Mouse (Mus musculus) intestine, postnatal 0 days (tissue): ENCODE measurements around the gene Baiap2l2. TPM values are rescaled to one million over a fixed set of nuclear protein-coding genes. Genes with fewer than 3 reads are reported as not detected.
A peak's percentile ranks its signal among the peaks of the same experiment; 100 is the strongest.

Source experiments
- ATAC-seq: fragments of 200-750 bp; cut with Nextera tagmentation; 2 replicates; pipeline ENCODE4 v1.8.0; 2017; ENCODE audit warnings: mild to moderate bottlenecking, moderate TSS enrichment, moderate library complexity
- H3K27ac ChIP-seq: fragments of 300-500 bp; sonication (generic); 2 replicates; pipeline ENCODE4 v1.5.1; 2014; ENCODE audit warnings: mild to moderate bottlenecking, low read depth, low read length, moderate library complexity
- H3K27me3 ChIP-seq: fragments of 300-500 bp; sonication (generic); replicated peaks from 2 replicates; pipeline ENCODE4 v1.6.1; 2014; ENCODE audit warnings: low read length, mixed read lengths; ENCODE audit not compliant: control insufficient read depth, insufficient read depth
- H3K36me3 ChIP-seq: fragments of 300-500 bp; sonication (generic); 2 replicates; pipeline ENCODE4 v1.6.1; 2014; ENCODE audit warnings: mild to moderate bottlenecking, moderate library complexity; ENCODE audit not compliant: control insufficient read depth, insufficient read depth
- H3K4me1 ChIP-seq: fragments of 300-500 bp; sonication (generic); replicated peaks from 2 replicates; pipeline ENCODE4 v1.6.1; 2014; ENCODE audit warnings: antibody characterized with exemption, low read length, mixed read lengths; ENCODE audit not compliant: control insufficient read depth, insufficient read depth
- H3K4me2 ChIP-seq: fragments of 300-500 bp; sonication (generic); replicated peaks from 2 replicates; pipeline ENCODE4 v1.6.1; 2014; ENCODE audit warnings: low read depth, mild to moderate bottlenecking, moderate library complexity
- H3K4me3 ChIP-seq: fragments of 300-500 bp; sonication (generic); 2 replicates; pipeline ENCODE4 v1.5.1; 2014; ENCODE audit warnings: low read depth, low read length
- H3K9ac ChIP-seq: fragments of 300-500 bp; sonication (generic); 2 replicates; pipeline ENCODE4 v1.6.1; 2014; ENCODE audit warnings: mild to moderate bottlenecking, low read depth, low read length
- H3K9me3 ChIP-seq: fragments of 300-500 bp; sonication (generic); 2 replicates; pipeline ENCODE4 v1.6.1; 2016; ENCODE audit warnings: mixed run types; ENCODE audit not compliant: control insufficient read depth
- CTCF ChIP-seq: sonication (generic); IDR thresholded peaks from 2 replicates; pipeline ENCODE4 v1.5.1; 2016; ENCODE audit warnings: low read depth, mild to moderate bottlenecking, control low read depth, antibody characterized with exemption, moderate library complexity
- WGBS: fragments of 180-500 bp; shearing (Covaris S2); extraction: QIAGEN DNeasy Blood & Tissue Kit; methylation state at CpG from one replicate; pipeline ENCODE4 v1.1.7; 2014; 5-methylcytosine and 5-hydroxymethylcytosine counted together
- polyA plus RNA-seq: library from polyadenylated mRNA; unstranded; fragments of >200 nt; fragmentation: Nextera tagmentation; extraction: Ambion mirVana; gene quantifications from 2 replicates; pipeline ENCODE4 v1.2.1, GENCODE M21; 2015

Gene Baiap2l2
- polyA plus RNA-seq, 1 experiment from 2014 or later, result 19.3 TPM

DNA sequence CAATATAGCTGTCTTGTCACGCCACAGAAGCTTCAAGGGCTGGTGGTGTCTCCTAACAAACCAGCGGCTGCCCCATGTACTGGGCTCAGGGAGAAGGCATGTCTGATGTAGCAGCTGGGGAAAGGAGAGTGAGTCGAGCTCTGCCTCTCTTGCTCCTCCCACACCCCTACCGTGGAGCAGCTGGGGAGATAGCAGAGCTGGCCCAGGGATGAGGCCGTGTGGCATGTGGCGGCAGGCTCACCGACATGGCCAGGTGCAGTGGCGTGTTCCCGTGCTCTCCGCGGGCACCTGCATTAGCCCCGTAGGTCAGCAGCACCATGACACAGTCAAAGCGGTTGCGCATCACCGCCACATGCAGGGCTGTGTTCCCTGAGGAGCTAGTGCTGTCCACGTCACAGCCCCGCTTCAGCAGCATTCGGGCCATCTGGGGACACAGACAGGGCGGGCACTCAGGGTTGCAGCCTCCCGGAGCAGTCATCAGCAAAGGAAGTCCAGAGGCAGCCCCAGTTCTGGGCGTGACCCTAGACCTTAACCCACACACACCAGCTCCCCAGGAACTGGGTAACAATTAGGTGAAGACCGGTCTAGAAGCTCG is 20.8 kb upstream of the Baiap2l2 start:
- Histone ChIP-seq H3K9me3 (no peaks in the 10 kb centered on the region), H3K4me1 (no peaks in the 10 kb centered on the region), H3K27ac (no peak overlapping the region), H3K36me3 (peaks cover 55% of the 10 kb centered on the region; the same call in 1 of the 2 replicates), H3K4me3 (no peak overlapping the region), H3K4me2 (no peak overlapping the region), H3K9ac (no peak overlapping the region), H3K27me3 (no peaks in the 10 kb centered on the region)
- ATAC-seq, result 0 out of 2 replicates have a peak, but pooled peaks have one; percentile 19
- WGBS, result 77% methylated on average over 23 of the region's 23 CpGs
- TF ChIP-seq CTCF, result no peak

GRCm38 (mm10) chr15:79304832-79305231 is 19.5 kb upstream of the Baiap2l2 start:
- Histone ChIP-seq H3K27me3 (no peaks in the 10 kb centered on the region), H3K9ac (no peak overlapping the region), H3K4me2 (no peak overlapping the region), H3K4me3 (no peak overlapping the region), H3K36me3 (peaks cover 54% of the 10 kb centered on the region), H3K27ac (no peak overlapping the region), H3K4me1 (no peaks in the 10 kb centered on the region), H3K9me3 (no peaks in the 10 kb centered on the region)
- no peak for TF ChIP-seq CTCF
- ATAC-seq, result no peak
- WGBS, result 69% methylated on average over 4 of the region's 5 CpGs

DNA sequence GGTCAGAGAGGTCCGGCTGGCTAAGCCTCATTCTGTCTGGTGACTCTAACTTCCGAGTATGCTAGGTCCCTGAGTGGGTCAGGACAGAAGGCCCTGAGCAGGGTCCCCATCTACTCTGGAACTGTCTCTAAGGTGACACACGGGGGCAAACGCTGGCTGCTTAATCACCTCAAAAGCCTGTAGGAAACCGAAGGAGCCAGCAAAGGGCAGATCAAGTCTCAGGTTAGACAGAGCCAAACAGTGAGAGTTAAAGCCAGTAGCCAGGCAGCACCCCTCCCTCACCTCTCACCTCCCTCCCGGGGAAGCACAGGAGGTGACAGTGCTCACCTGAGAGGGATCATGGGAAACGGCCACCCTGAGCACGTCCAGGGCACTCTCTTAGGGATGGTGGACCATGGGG is 18.4 kb upstream of the Baiap2l2 start:
- no peaks in the 10 kb centered on the region for H3K27me3 ChIP-seq
- ATAC-seq, result no peak
- no peak for TF ChIP-seq CTCF
- peaks cover 58% of the 10 kb centered on the region for H3K36me3 ChIP-seq
- no peak overlapping the region for H3K4me2 ChIP-seq
- no peak overlapping the region for H3K27ac ChIP-seq
- H3K4me1 ChIP-seq, result no peaks in the 10 kb centered on the region
- no peaks in the 10 kb centered on the region for H3K9me3 ChIP-seq
- 87% methylated on average over 8 of the region's 8 CpGs for WGBS
- H3K9ac ChIP-seq, result no peak overlapping the region
- H3K4me3 ChIP-seq, result no peak overlapping the region

- TF ChIP-seq CTCF, result no peak
- H3K9ac ChIP-seq, result no peak overlapping the region
- no peaks in the 10 kb centered on the region for H3K4me1 ChIP-seq
- H3K9me3 ChIP-seq, result no peaks in the 10 kb centered on the region
- ATAC-seq, result 0 out of 2 replicates have a peak, but pooled peaks have one; percentile 5
- H3K27me3 ChIP-seq, result no peaks in the 10 kb centered on the region
- no peak overlapping the region for H3K27ac ChIP-seq
- no peak overlapping the region for H3K4me2 ChIP-seq
- H3K36me3 ChIP-seq, result peaks cover 39% of the 10 kb centered on the region
- WGBS, result 75% methylated on average over 2 of the region's 2 CpGs
- H3K4me3 ChIP-seq, result no peak overlapping the region
Observed at GRCm38 (mm10) chr15:79299563-79300155, 14.3 kb upstream of the Baiap2l2 start.

DNA sequence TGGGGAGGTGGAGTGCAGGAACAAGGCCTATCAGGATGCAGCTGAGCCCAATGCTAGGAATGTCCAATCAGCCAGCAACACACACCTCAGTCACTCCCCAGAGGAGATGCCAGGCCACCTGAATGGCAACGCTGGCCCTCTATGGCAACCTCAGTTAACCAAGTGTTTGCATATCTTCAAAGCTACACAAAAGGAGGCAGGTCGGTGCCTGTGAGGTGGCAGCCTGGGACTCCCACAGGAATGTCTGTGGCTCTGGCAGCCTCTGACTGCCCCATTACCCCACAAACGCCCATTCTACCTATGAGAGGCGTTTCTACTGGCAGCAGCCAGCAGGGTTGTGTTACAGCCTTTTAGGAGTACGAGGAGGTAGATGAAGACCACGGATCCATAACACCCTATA is 13.2 kb upstream of the Baiap2l2 start:
- WGBS, result 92% methylated on average over 6 of the region's 6 CpGs
- H3K4me3 ChIP-seq, result no peak overlapping the region

GRCm38 (mm10) chr15:79292779-79293178 is 7.4 kb upstream of the Baiap2l2 start:
- Histone ChIP-seq H3K27ac (no peak overlapping the region), H3K36me3 (peaks cover 18% of the 10 kb centered on the region; the same call in 1 of the 2 replicates), H3K4me1 (no peaks in the 10 kb centered on the region), H3K9me3 (no peaks in the 10 kb centered on the region), H3K27me3 (no peaks in the 10 kb centered on the region), H3K9ac (no peak overlapping the region), H3K4me3 (no peak overlapping the region), H3K4me2 (no peak overlapping the region)
- no peak for ATAC-seq
- no peak for TF ChIP-seq CTCF
- WGBS, result 87% methylated on average over 9 of the region's 9 CpGs

More for the DNA sequence above, 13.2 kb upstream of the Baiap2l2 start:
- no peak for ATAC-seq
- no peak for TF ChIP-seq CTCF
- Histone ChIP-seq H3K27ac (no peak overlapping the region), H3K36me3 (peaks cover 37% of the 10 kb centered on the region), H3K9me3 (no peaks in the 10 kb centered on the region), H3K4me1 (no peaks in the 10 kb centered on the region), H3K9ac (no peak overlapping the region), H3K27me3 (no peaks in the 10 kb centered on the region), H3K4me2 (no peak overlapping the region)
